Comparison of ENCODE assay signal across 19 mouse cellular contexts in genomic region chr8:47056086-47056485, GRCm38 (mm10).
DNase-seq lines count a peak whose midpoint lies in the region; TF ChIP-seq lines count a peak whose summit lies in the region.
"Had no signal": no experiment of that assay in that cellular context is flagged by ENCODE, and none has a peak within 500 bp of the region (broad histone marks: within the 10 kb centered on the region; RNA-seq: fewer than 3 reads in every experiment).

No protein-coding gene starts in this region.

- DNase-seq in 3T3-L1 (ENCODE audit: low read depth, low spot score), result peak; percentile 51
- DNase-seq in Muller cell, postnatal 12 days (ENCODE audit: inconsistent ontology term), result peak; percentile 63
- DNase-seq in lung, postnatal 14 days, result no peak
- DNase-seq in cerebellum, postnatal 4 days (ENCODE audit: low spot score in 2 of 2), result no peak
- DNase-seq in heart, postnatal 10 days, result no peak
- DNase-seq: adrenal gland, adult 8-10 months; adrenal gland, postnatal 14 days; adrenal gland, postnatal 36 days; B cell, adult 2 months; cerebellum, adult 11-12 months; cerebellum, adult 2 months; cerebellum, adult 9-10 months; cerebellum, postnatal 10 days; cerebellum, postnatal 25 days; embryo, embryonic 11 days had no signal

- intact Hi-C loops in heart, postnatal 10 days (cut with DNase I), result no loop called here

- no peak for TF ChIP-seq CTCF in embryonic fibroblast, embryonic 13.5 days (IDR thresholded peaks at IDR 0.05; ENCODE audit: borderline replicate concordance, insufficient read depth, low read length)

- H3K27ac ChIP-seq in embryonic fibroblast, embryonic 13.5 days (ENCODE audit: insufficient read depth, low read length), result 0 out of 2 replicates have a peak overlapping the region, but pooled peaks have one; percentile 45
- H3K27ac ChIP-seq: embryonic facial prominence, embryonic 13.5 days; embryonic facial prominence, embryonic 15.5 days; forebrain, embryonic 10.5 days had no signal

- H3K4me3 ChIP-seq in embryonic fibroblast, embryonic 13.5 days (ENCODE audit: insufficient read depth, low read length), result no peak overlapping the region
- H3K4me3 ChIP-seq: embryonic facial prominence, embryonic 13.5 days; embryonic facial prominence, embryonic 15.5 days; forebrain, embryonic 10.5 days had no signal

- H3K4me1 ChIP-seq in embryonic fibroblast, embryonic 13.5 days (ENCODE audit: control insufficient read depth, insufficient read depth, low read length), result peaks cover 5% of the 10 kb centered on the region; the same call in 1 of the 2 replicates
- H3K4me1 ChIP-seq: embryonic facial prominence, embryonic 13.5 days; embryonic facial prominence, embryonic 15.5 days; forebrain, embryonic 10.5 days had no signal

- TF ChIP-seq POLR2A in embryonic fibroblast, embryonic 13.5 days (IDR thresholded peaks at IDR 0.05; ENCODE audit: low read depth, low read length), result no peak

Comparison
In these comparisons a context has a peak if more than half of its experiments do, and no peak if none do; other contexts are left out.
1. DNase-seq: peak in 3T3-L1 (single experiment) and Muller cell, postnatal 12 days (single experiment); none in lung, postnatal 14 days (single experiment), cerebellum, postnatal 4 days (0 of 2) and heart, postnatal 10 days (0 of 2).